In genomic region chr17:29341591-29342003, GRCm38 (mm10) we compare ENCODE assay signal across 8 mouse cellular contexts. TPM values are rescaled to one million over a fixed set of nuclear protein-coding genes. Genes with fewer than 3 reads are reported as not detected.
DNase-seq lines count a peak whose midpoint lies in the region; ATAC-seq lines count a peak whose summit lies in the region.

No protein-coding gene starts in this region.

- H3K9me3 ChIP-seq in heart, embryonic 13.5 days, result no peaks in the 10 kb centered on the region
- no peaks in the 10 kb centered on the region for H3K9me3 ChIP-seq in kidney, embryonic 16.5 days (ENCODE audit: low read length)

- intact Hi-C loops in left cerebral cortex, postnatal 10 days (cut with DNase I), result loop anchor here (10.0 kb wide), 1 partner anchor 77 kb away; the partner anchor contains the start of genes BC004004 and Ppil1

- H3K4me1 ChIP-seq in heart, embryonic 13.5 days, result peaks cover 70% of the 10 kb centered on the region
- H3K4me1 ChIP-seq in kidney, embryonic 16.5 days (ENCODE audit: insufficient read depth, low read length), result peaks cover 54% of the 10 kb centered on the region

- peak overlapping the region; percentile 21; the same call in 1 of the 2 replicates for H3K4me3 ChIP-seq in heart, embryonic 13.5 days
- 0 out of 2 replicates have a peak overlapping the region, but pooled peaks have one; percentile 8 for H3K4me3 ChIP-seq in kidney, embryonic 16.5 days (ENCODE audit: low read length)

- peak; percentile 50 for DNase-seq in gastrocnemius, postnatal 25 days
- DNase-seq in gastrocnemius, postnatal 10 days, result no peak
- DNase-seq in adrenal gland, postnatal 36 days, result peak; percentile 52 to 56
- DNase-seq in thymus, postnatal 10 days (ENCODE audit: low spot score in 2 of 2), result peak; percentile 49 to 53
- no peak for DNase-seq in left cerebral cortex, postnatal 10 days (ENCODE audit: extremely low spot score in 1 of 2, low spot score in 2 of 2)

- peak overlapping the region; percentile 55 for H3K4me2 ChIP-seq in heart, embryonic 13.5 days
- H3K4me2 ChIP-seq in kidney, embryonic 16.5 days (replicated peaks; ENCODE audit: low read depth, low read length), result peak overlapping the region; percentile 33

- no peaks in the 10 kb centered on the region for H3K27me3 ChIP-seq in heart, embryonic 13.5 days (replicated peaks)
- no peaks in the 10 kb centered on the region for H3K27me3 ChIP-seq in kidney, embryonic 16.5 days (ENCODE audit: insufficient read depth, low read length)

- H3K9ac ChIP-seq in heart, embryonic 13.5 days, result peak overlapping the region; percentile 62
- H3K9ac ChIP-seq in kidney, embryonic 16.5 days (replicated peaks; ENCODE audit: low read length), result peak overlapping the region; percentile 41; the same call in 1 of the 2 replicates

- H3K36me3 ChIP-seq in heart, embryonic 13.5 days, result peaks cover 71% of the 10 kb centered on the region
- H3K36me3 ChIP-seq in kidney, embryonic 16.5 days (ENCODE audit: insufficient read depth, low read length), result peaks cover 38% of the 10 kb centered on the region

- WGBS in heart, embryonic 13.5 days, result 7% methylated on average over 9 of the region's 9 CpGs
- 10% methylated on average over 9 of the region's 9 CpGs for WGBS in kidney, embryonic 16.5 days

- ATAC-seq in heart, embryonic 13.5 days (ENCODE audit: extremely low read depth, insufficient number of reproducible peaks, low FRiP score, low TSS enrichment), result peak; percentile 17; the same call in 1 of the 2 replicates
- peak; percentile 72 for ATAC-seq in kidney, embryonic 16.5 days (ENCODE audit: low FRiP score, low TSS enrichment)
- ATAC-seq in megakaryocyte, adult 5-6 weeks (ENCODE audit: poor library complexity, severe bottlenecking), result peak; percentile 70

- H3K27ac ChIP-seq in heart, embryonic 13.5 days (replicated peaks), result peak overlapping the region; percentile 92
- H3K27ac ChIP-seq in kidney, embryonic 16.5 days (ENCODE audit: low read length), result peak overlapping the region; percentile 89

RNA-seq across cellular contexts. Expression of gene Mtch1, which starts 6.1 kb away (rescaled TPM):
- total RNA-seq in gastrocnemius, postnatal 25 days (2021), result 100 to 1,000 TPM; 104 to 106 TPM
- 100 to 1,000 TPM; 197 to 221 TPM for total RNA-seq in gastrocnemius, postnatal 10 days (2021)
- total RNA-seq in adrenal gland, postnatal 36 days (2021), result 100 to 1,000 TPM; 249 to 251 TPM
- polyA plus RNA-seq in heart, embryonic 13.5 days (2015; fragmentation: Nextera tagmentation; extraction: Ambion mirVana), result 276 and 287 TPM in 2 replicates
- polyA plus RNA-seq in kidney, embryonic 16.5 days (2015; fragmentation: Nextera tagmentation; extraction: Ambion mirVana), result 189 and 316 TPM in 2 replicates
- total RNA-seq in megakaryocyte, adult 5-6 weeks (2015), result 111 and 128 TPM in 2 replicates
- total RNA-seq in megakaryocyte, adult 5-6 weeks (2017), result 84.1 and 107 TPM in 2 replicates
- 100 to 1,000 TPM; 493 to 499 TPM for total RNA-seq in left cerebral cortex, postnatal 10 days (2021)

RNA-seq across cellular contexts. Expression of gene Fgd2, which starts 19.1 kb away (rescaled TPM):
- total RNA-seq in gastrocnemius, postnatal 25 days (2021), result 1 to 10 TPM; 1.2 to 1.6 TPM
- 1 to 10 TPM; 3.5 to 3.9 TPM for total RNA-seq in gastrocnemius, postnatal 10 days (2021)
- total RNA-seq in adrenal gland, postnatal 36 days (2021), result 1 to 10 TPM; 2.6 to 3.6 TPM
- 3.4 and 3.8 TPM in 2 replicates for polyA plus RNA-seq in heart, embryonic 13.5 days (2015; fragmentation: Nextera tagmentation; extraction: Ambion mirVana)
- 14.4 and 16.2 TPM in 2 replicates for polyA plus RNA-seq in kidney, embryonic 16.5 days (2015; fragmentation: Nextera tagmentation; extraction: Ambion mirVana)
- 44.8 and 47.7 TPM in 2 replicates for total RNA-seq in megakaryocyte, adult 5-6 weeks (2015)
- 45.5 and 48.0 TPM in 2 replicates for total RNA-seq in megakaryocyte, adult 5-6 weeks (2017)
- total RNA-seq in left cerebral cortex, postnatal 10 days (2021), result 10 to 100 TPM in 1 of 2 experiments, 1 to 10 TPM in 1; 8.7 to 10.4 TPM

RNA-seq across cellular contexts. Expression of gene Pi16, which starts 24.1 kb away (rescaled TPM):
- 10 to 100 TPM; 27.9 to 47.2 TPM for total RNA-seq in gastrocnemius, postnatal 25 days (2021)
- total RNA-seq in gastrocnemius, postnatal 10 days (2021), result 10 to 100 TPM; 38.8 to 45.1 TPM
- 10 to 100 TPM; 29.3 to 50.8 TPM for total RNA-seq in adrenal gland, postnatal 36 days (2021)
- 1.9 and 2.4 TPM in 2 replicates for polyA plus RNA-seq in heart, embryonic 13.5 days (2015; fragmentation: Nextera tagmentation; extraction: Ambion mirVana)
- 2.4 and 3.1 TPM in 2 replicates for polyA plus RNA-seq in kidney, embryonic 16.5 days (2015; fragmentation: Nextera tagmentation; extraction: Ambion mirVana)
- total RNA-seq in megakaryocyte, adult 5-6 weeks (2015), result 32.6 and 44.2 TPM in 2 replicates
- total RNA-seq in megakaryocyte, adult 5-6 weeks (2017), result 59.2 and 64.7 TPM in 2 replicates
- 1 to 10 TPM; 1.6 to 1.8 TPM for total RNA-seq in left cerebral cortex, postnatal 10 days (2021)

Comparison
In these comparisons a context has a peak if more than half of its experiments do, and no peak if none do; other contexts are left out.
1. DNase-seq: peak in gastrocnemius, postnatal 25 days (single experiment), adrenal gland, postnatal 36 days (2 of 2) and thymus, postnatal 10 days (2 of 2); none in gastrocnemius, postnatal 10 days (single experiment) and left cerebral cortex, postnatal 10 days (0 of 2).
2. ATAC-seq: peak in every context shown above with its lines; median percentile 72 in kidney, embryonic 16.5 days; 70 in megakaryocyte, adult 5-6 weeks; 17 in heart, embryonic 13.5 days.
3. RNA of gene Fgd2, which starts 19.1 kb away (total RNA-seq): 44.8 to 48.0 TPM in megakaryocyte, adult 5-6 weeks; 8.7 to 10.4 TPM in left cerebral cortex, postnatal 10 days, 3.5 to 3.9 TPM in gastrocnemius, postnatal 10 days, 2.6 to 3.6 TPM in adrenal gland, postnatal 36 days and 1.2 to 1.6 TPM in gastrocnemius, postnatal 25 days; every median in the first group is over 4 times any median in the second.
4. RNA of gene Pi16, which starts 24.1 kb away (total RNA-seq): 32.6 to 64.7 TPM in megakaryocyte, adult 5-6 weeks, 29.3 to 50.8 TPM in adrenal gland, postnatal 36 days, 27.9 to 47.2 TPM in gastrocnemius, postnatal 25 days and 38.8 to 45.1 TPM in gastrocnemius, postnatal 10 days; 1.6 to 1.8 TPM in left cerebral cortex, postnatal 10 days; every median in the first group is over 10 times any median in the second.